Mouse (Mus musculus) natural killer cell, adult 2 months (primary cell): ENCODE results near the gene Mgat5.

Source experiments
- DNase-seq, 2 experiments: peaks; one replicate each; pipeline ENCODE4 v3.0.0; 2022; ENCODE audit warnings: low spot score in 2 of 2

Mgat5 gene

GRCm38 (mm10) chr1:127259669-127260068 lies 54.9 kb downstream of the Mgat5 start:
- no peak for DNase-seq

- no peak for DNase-seq
Observed at GRCm38 (mm10) chr1:127260969-127261368, 56.2 kb downstream of the Mgat5 start.

GRCm38 (mm10) chr1:127262170-127262837 lies 57.5 kb downstream of the Mgat5 start:
- no peak for DNase-seq

GRCm38 (mm10) chr1:127267985-127268384 lies 63.2 kb downstream of the Mgat5 start:
- no peak for DNase-seq

GRCm38 (mm10) chr1:127269343-127269742 lies 64.5 kb downstream of the Mgat5 start:
- no peak for DNase-seq

- no peak for DNase-seq
Observed at GRCm38 (mm10) chr1:127270273-127271020, 65.6 kb downstream of the Mgat5 start.

- DNase-seq = no peak
Observed at GRCm38 (mm10) chr1:127271156-127271555, 66.3 kb downstream of the Mgat5 start.

- DNase-seq = no peak
Observed at GRCm38 (mm10) chr1:127273363-127273762, 68.5 kb downstream of the Mgat5 start.

- DNase-seq = no peak
Observed at GRCm38 (mm10) chr1:127275572-127276324, 70.9 kb downstream of the Mgat5 start.

- DNase-seq = no peak
Observed at GRCm38 (mm10) chr1:127278067-127278466, 73.3 kb downstream of the Mgat5 start.

- DNase-seq = peak; percentile 19 to 35
Observed at GRCm38 (mm10) chr1:127280256-127280655, 75.4 kb downstream of the Mgat5 start.

- no peak for DNase-seq
Observed at GRCm38 (mm10) chr1:127284975-127285374, 80.2 kb downstream of the Mgat5 start.

GRCm38 (mm10) chr1:127287505-127287904 lies 82.7 kb downstream of the Mgat5 start:
- no peak for DNase-seq

- DNase-seq = no peak
Observed at GRCm38 (mm10) chr1:127290879-127291278, 86.1 kb downstream of the Mgat5 start.

GRCm38 (mm10) chr1:127291721-127292120 lies 86.9 kb downstream of the Mgat5 start:
- DNase-seq = no peak

- DNase-seq = no peak
Observed at GRCm38 (mm10) chr1:127293286-127293685, 88.5 kb downstream of the Mgat5 start.

- no peak for DNase-seq
Observed at GRCm38 (mm10) chr1:127296815-127297214, 92.0 kb downstream of the Mgat5 start.

- DNase-seq = no peak
Observed at GRCm38 (mm10) chr1:127299774-127300173, 95.0 kb downstream of the Mgat5 start.

GRCm38 (mm10) chr1:127301038-127301437 lies 96.2 kb downstream of the Mgat5 start:
- no peak for DNase-seq

- DNase-seq = peak in 1 of 2 experiments; percentile 12
Observed at GRCm38 (mm10) chr1:127302620-127303019, 97.8 kb downstream of the Mgat5 start.

- DNase-seq = peak; percentile 48 to 67
Observed at GRCm38 (mm10) chr1:127303791-127304190, 99.0 kb downstream of the Mgat5 start.

- DNase-seq = no peak
Observed at GRCm38 (mm10) chr1:127304281-127304680, 99.5 kb downstream of the Mgat5 start.
